Mouse (Mus musculus) erythroblast, adult 5-6 weeks (primary cell): Measurements from ENCODE around the gene Cdip1. TPM values are rescaled to one million over a fixed set of nuclear protein-coding genes. Genes with fewer than 3 reads are reported as not detected.
A peak's percentile ranks its signal among the peaks of the same experiment; 100 is the strongest.
"Not testable (repeated sequence)": the region's sequence is repeated elsewhere in the genome, so short reads cannot be mapped to it uniquely, and the experiment has no call there.

ENCODE experiments used
- ATAC-seq: replicated peaks from 2 replicates; pipeline ENCODE4 v1.8.0; 2016; ENCODE audit warnings: moderate number of reproducible peaks, mild to moderate bottlenecking, moderate TSS enrichment, inconsistent platforms; ENCODE audit not compliant: poor library complexity, low FRiP score, severe bottlenecking
- total RNA-seq, 2 experiments: library from RNA; stranded (forward) in 1 of 2; stranded (reverse) in 1 of 2; fragments of 150-400 nt in 1 of 2; fragments of 200-764, 138-1000 nt in 1 of 2; gene quantifications; 2 replicates each; pipeline versions ENCODE4 v1.2.3 to v1.2.4; 2015 to 2017; ENCODE audit warnings: low replicate concordance in 2 of 2

Cdip1 gene
- total RNA-seq (2015; ENCODE audit: low replicate concordance) (2.5 and 4.0 TPM in 2 replicates), total RNA-seq (2017; ENCODE audit: low replicate concordance) (2.1 and 3.2 TPM in 2 replicates)

DNA sequence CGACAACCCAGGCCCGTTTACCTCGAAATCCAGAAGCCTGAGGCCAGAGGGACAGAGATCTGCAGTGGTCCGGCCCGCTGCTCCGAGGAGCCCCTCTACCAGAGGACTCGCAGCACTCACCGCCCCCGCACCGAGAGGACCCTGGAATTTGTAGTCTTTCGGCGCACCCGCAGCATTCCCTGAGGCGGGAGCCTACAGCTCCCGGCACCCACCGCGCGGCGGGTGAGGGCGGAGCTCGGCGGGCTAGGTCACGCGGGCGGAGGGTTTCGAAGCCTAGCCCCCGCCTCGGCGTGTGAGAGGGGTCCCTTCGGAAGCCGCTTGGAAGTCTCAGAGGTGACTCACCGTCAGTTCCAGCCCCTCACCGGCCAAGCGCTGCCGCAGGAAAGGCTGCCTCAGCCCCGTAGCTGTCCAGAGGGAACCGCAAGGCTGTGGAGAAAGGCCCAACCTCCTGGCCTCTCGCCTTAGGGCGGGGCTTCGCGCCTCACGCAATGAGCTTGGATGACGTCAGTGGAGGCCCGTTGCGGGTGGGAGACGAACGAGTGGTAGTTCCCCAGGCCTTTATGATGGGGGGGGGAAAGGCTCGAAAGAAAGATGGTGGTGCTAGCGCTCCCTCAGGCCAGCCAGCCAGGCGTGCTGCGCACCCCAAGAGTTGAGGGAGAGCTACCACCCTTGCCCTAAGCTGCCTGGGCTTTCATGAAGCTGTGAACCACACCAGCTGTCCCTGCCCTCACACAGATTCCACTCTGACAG is at the start of gene Cdip1:
Gene Cdip1 (minus strand): TSS at position 483 of the 750 bp plus-strand sequence.
- ATAC-seq = peak; percentile 96

DNA sequence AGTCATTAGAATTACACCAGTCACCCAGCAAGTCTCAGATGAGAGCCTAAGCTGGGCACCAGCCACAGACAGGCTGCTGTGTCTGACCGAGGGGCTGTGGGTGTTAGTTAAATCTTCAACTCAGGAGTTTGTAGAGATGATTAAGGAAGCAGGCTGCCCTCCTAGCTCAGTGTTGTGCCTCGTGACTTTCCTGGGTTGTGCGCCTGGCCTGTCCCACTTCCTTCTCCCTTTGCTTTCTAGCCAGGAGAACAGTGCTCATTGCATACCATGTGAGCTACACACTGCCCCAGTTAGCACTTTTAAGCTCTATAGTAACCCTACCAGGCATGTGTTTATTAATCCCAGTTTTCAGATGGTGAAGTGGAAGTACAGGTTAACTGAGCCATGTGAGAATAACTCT is 49.5 kb upstream of the Cdip1 start:
- ATAC-seq = no peak

DNA sequence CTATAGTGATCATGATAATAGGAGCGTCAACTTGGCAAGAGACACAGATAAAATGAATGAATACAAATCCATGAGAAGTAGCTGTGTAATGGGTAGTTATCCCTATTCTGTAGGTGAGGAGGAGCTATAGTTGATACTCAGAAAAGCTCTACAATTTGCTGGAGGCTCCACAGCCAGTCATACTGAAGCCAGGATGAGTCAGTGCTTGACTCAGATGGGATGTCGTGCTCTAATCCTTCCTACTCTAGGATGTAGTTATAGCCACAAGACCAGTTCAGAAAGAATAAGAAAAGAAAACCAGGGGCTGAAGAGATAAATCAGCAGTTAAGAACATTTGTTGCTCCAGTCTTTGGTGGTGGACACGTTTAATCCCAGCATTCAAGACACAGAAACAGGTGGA is 47.5 kb upstream of the Cdip1 start:
- ATAC-seq = no peak

GRCm38 (mm10) chr16:4835191-4835590 is 45.1 kb upstream of the Cdip1 start, which contains the start of gene 4930562C15Rik:
Gene 4930562C15Rik, plus strand, starts transcription at chr16:4835416.
- ATAC-seq = no peak

DNA sequence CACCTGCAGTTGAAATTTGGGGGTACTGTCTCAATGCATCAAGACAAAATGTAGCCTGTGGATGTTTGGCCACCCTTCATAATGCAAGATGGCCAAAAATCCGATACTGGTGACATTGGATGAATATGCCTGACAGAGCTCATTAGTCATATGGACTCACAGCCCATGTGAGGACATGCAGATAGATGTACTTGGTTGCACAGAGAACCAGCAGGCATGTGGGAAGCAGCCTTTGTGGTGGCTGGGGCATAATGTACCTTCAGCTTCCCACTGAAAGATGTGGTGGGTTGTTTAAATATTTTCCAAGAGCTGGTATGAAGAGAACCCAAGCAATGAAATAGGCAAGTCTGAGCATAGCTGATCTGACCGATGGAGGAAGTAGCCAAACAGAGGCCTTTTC is 43.8 kb upstream of the Cdip1 start:
- no peak for ATAC-seq

- no peak for ATAC-seq
Measured at GRCm38 (mm10) chr16:4831650-4832419, 41.7 kb upstream of the Cdip1 start.

- no peak for ATAC-seq
Measured at GRCm38 (mm10) chr16:4829271-4829900, 39.3 kb upstream of the Cdip1 start.

DNA sequence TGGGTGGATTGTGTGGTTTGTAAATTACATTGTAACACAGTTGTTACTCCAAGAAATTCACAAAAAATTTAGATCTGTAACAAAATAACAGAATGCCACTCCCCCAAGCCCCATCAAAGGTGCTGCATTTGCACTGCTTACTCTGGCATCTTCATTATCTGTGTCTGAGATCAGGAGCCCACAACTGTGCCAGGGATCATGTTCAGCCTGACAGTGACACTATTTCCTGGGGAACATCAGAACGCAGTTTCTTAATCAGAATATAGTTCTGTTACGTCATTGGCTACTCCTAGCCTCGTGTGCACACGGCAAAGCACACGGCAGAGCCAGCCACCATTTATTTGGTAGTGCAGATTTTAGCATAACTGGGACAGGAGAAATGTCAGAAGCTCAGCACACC is 37.5 kb upstream of the Cdip1 start:
- ATAC-seq = no peak

DNA sequence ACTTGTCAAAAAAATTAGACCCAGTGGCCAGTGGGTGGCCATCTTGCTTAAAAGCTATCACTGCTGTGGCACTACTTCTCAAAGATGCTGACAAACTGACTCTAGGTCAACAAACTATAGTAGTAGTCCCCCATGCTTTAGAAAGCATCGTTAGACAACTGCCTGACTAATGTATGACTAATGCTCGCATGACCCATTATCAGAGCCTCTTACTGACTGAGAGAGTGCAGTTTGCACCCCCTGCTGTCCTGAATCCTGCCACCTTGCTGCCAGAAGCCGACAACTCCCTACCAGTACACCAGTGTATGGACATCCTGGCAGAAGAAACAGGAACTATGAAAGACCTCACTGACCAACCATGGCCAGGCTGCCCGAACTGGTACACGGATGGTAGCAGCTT is 34.4 kb upstream of the Cdip1 start:
- not testable (repeated sequence) for ATAC-seq

DNA sequence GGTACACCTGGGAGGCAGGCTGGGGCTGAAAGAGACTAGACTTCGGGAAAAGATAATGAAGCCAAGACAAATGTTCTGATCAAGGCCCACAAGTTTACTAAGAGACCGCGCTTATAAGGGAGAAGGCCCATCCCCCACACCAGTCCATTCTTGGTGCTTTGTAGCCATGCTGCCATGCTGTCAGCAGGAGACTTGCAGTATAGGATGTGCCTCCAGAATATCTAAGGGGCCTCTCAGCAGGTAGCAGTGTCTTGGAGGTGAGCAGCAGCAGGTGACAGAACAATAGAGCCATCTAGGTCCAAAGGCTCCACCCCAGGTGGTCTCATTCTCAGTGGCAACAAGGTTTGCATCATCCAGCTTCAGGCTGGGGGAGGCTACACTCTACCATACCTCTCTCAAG is 28.3 kb upstream of the Cdip1 start:
- ATAC-seq = no peak

GRCm38 (mm10) chr16:4796631-4797030 is 6.5 kb upstream of the Cdip1 start:
- no peak for ATAC-seq

- ATAC-seq = no peak
Measured at GRCm38 (mm10) chr16:4791332-4791731, 1.2 kb upstream of the Cdip1 start.

- ATAC-seq = peak; percentile 56
Measured at GRCm38 (mm10) chr16:4789311-4789768, 752 bp downstream of the Cdip1 start.

DNA sequence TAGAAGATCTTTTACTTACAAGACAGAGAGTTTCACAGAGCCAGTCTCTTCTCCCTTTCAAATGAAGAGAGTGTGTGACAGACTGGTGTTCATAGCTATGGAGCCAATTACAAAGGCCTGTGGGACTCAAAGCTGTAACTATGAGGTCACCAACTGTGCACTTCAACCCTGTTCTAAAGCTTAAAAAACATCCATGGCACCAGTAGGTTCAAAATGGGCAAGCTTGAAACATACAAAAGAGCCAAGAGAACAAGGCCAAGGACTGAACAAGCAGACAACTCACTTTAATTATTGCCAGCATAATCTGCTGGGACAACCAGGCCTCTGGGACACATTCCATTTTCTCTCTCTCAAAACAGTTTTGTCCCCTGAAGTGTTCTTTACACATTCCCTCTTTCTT is 1.9 kb downstream of the Cdip1 start:
- no peak for ATAC-seq

- no peak for ATAC-seq
Measured at GRCm38 (mm10) chr16:4785706-4786105, 4.4 kb downstream of the Cdip1 start.

- ATAC-seq = no peak
Measured at GRCm38 (mm10) chr16:4782515-4782914, 7.6 kb downstream of the Cdip1 start.

DNA sequence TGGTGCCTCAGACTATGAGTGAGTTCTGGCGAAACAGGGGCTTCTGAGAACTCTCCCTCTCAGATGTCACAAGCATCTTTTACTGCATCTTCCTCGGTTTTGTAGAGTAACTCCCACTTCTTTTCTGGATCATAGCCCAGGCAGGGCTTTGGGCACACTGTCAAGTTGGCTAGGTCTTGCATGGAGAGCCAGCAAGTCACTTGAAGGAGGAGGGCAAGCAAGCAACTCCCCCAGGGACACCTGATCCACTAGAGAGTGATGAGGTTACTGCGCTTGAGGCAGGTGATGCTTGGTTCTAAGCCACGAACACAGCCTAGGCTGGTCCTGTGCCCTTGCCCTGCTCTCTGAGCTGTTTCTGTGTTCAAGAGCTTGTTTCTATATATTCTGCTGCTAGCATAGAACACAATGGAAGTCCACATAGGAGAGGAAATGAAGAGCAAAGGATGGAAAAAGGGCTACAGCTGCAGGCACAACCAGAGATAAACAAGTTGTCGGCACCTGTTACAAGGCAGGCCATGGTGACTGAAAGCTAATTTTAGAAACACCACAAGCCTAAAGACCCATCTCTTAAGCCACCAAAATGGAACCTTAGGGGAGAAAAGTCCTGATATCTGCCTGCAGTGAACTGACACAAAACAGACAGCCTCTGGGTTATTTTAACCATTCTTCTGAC is 8.4 kb downstream of the Cdip1 start:
- ATAC-seq = no peak

DNA sequence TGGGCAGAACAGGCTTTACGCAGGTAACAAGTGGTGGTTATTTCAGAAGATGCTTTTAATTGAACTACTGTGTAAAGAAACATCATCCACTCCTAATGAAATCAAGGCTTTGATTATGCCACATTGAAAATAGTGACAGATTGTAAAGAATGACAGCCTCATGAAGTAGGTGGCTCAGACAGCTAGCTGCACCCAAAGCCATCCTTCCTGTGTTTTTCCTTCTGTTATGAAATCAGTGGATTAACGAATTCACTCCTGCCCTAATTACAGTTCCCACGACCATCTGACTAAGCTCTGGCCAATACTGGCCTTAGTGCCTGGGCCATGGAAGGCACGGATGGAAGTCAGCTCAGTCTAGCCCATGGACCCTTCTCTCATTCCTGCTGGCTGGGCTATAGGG is 11.2 kb downstream of the Cdip1 start:
- no peak for ATAC-seq

DNA sequence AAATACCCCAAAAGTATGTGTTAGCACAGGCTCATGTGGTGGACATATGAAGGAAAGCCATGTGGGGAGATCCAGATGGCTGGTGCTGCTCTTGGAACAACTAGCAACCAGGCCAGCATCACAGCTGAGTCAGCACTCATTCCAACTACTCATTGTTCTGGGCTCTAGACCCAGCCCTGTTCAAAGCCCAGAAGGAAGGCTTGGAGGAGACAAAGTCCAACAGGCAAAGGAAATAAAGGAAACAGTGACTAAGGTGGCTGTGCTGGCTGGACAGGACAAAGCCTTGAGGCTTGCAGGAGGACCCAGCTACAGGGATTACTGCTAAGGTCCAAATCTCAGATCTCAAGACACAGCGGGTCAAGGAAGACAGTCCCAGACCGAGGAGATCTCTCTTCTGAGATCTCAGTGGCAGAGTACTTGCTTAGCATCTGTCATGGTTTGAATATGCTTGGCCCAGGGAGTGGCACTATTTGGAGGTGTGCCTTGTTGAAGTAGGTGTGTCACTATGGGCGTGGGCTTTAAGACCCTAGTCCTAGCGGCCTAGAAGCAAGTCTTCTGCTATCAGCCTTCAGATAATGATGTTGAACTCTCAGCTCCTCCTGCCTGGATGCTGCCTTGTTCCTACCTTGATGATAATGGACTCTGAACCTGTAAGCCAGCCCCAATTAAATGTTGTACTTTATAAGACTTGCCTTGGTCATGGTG is 12.0 kb downstream of the Cdip1 start:
- no peak for ATAC-seq
